Mouse (Mus musculus) MEL (cell line): ENCODE measurements at regions not wholly inside any gene's neighbourhood (a gene's known extent, or its start where the extent isn't known, plus 50 kb on each side); places are given as distances from the start of the nearest gene placed in this dataset.

Experiments
- CTCF ChIP-seq, 3 experiments: IDR thresholded peaks in 2 of 3; conservative IDR thresholded peaks in 1 of 3; 2 replicates each; pipeline ENCODE4 v1.5.1; 2011 to 2012; ENCODE audit warnings: low read length in 3 of 3, low read depth in 2 of 3, mild to moderate bottlenecking in 2 of 3, improper control_type of control experiment in 1 of 3, inconsistent platforms in 1 of 3, mixed read lengths in 1 of 3, moderate library complexity in 1 of 3; ENCODE audit not compliant: control insufficient read depth in 1 of 3, insufficient read depth in 1 of 3, poor library complexity in 1 of 3, severe bottlenecking in 1 of 3
- HCFC1 ChIP-seq: IDR thresholded peaks from 2 replicates; pipeline ENCODE4 v1.6.1; 2012; ENCODE audit warnings: low read depth, mild to moderate bottlenecking, inconsistent platforms, low read length, improper control_type of control experiment, moderate library complexity
- MAFK ChIP-seq: IDR thresholded peaks from 2 replicates; pipeline ENCODE4 v1.6.1; 2011; ENCODE audit warnings: low read depth, mild to moderate bottlenecking, low read length, improper control_type of control experiment, borderline replicate concordance
- MYC ChIP-seq: IDR thresholded peaks from 2 replicates; pipeline ENCODE4 v1.6.1; 2011; ENCODE audit warnings: low read depth, mild to moderate bottlenecking, low read length, improper control_type of control experiment, moderate library complexity
- ZNF384 ChIP-seq: IDR thresholded peaks from 2 replicates; pipeline ENCODE4 v1.6.1; 2012; ENCODE audit warnings: low read depth, mild to moderate bottlenecking, inconsistent platforms, low read length, improper control_type of control experiment

DNA sequence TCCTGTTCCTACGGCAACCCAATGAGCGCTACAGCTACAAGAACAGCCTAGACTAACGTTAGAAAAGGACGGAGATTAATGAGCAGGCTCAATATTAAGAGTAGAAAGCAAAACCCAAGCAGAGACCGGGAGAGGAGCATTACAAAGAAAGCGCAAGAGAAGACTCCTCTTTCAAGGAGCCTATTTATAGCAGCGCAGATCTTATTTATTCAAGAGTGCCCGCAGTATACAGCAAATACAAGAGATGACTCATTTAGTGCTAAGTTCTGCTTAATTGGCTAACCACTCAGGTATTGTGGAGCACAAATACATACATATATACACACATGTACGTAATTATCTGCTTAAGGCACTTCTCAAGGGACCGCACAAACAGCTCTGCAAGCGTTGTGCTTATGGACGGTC lies 377.2 kb downstream of the Gpd2 start:
- no peak for TF ChIP-seq ZNF384
- no peak for TF ChIP-seq MAFK
- TF ChIP-seq CTCF (IDR thresholded peaks at IDR 0.05 in 2 of 3, conservative IDR thresholded peaks at IDR 0.05 in 1 of 3; ENCODE audit: control insufficient read depth in 1 of 3, insufficient read depth in 1 of 3, low read depth in 2 of 3, low read length in 3 of 3, poor library complexity in 1 of 3, severe bottlenecking in 1 of 3) = no peak
- TF ChIP-seq MYC = no peak
- TF ChIP-seq HCFC1 = no peak
